Mouse (Mus musculus): ENCODE measurements around the gene Taco1.
"Not testable (repeated sequence)": the region's sequence is repeated elsewhere in the genome, so short reads cannot be mapped to it uniquely, and the experiment has no call there.

DNA sequence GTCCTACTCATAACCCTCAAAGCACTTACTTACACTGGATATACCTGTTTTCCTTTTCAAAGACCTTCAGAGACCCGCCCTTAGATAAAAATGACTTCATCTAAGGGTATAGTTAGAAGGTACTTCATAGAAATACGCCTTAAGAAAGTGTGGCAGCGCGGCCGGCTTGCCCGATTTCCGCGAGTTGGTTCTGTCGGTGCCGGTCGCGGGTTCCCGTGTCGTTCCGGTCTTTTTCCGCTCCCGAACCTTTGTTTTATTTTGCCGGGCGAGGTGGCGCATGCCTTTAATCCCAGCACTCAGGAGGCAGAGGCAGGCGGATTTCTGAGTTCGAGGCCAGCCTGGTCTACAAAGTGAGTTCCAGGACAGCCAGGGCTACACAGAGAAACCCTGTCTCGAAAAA lies 755 bp downstream of the Taco1 start:
- TF ChIP-seq CTCF (conservative IDR thresholded peaks at IDR 0.05; ENCODE audit: insufficient read depth, insufficient read length, low read depth, low read length); POLR2A (IDR thresholded peaks at IDR 0.05; ENCODE audit: low read depth, low read length): not testable (repeated sequence)
